Mouse (Mus musculus) activated CD4-positive, CD25-positive, alpha-beta regulatory T cell (primary cell): ENCODE results near the gene Speer4f2. TPM values are rescaled to one million over a fixed set of nuclear protein-coding genes. Genes with fewer than 3 reads are reported as not detected.

Source experiments
- polyA plus RNA-seq, 2 experiments: library from polyadenylated mRNA; unstranded; fragments of 100-300 nt; shearing (Covaris generic); gene quantifications; one replicate each; pipeline ENCODE4 v1.2.1; 2017

Gene Speer4f2
- polyA plus RNA-seq = not detected

DNA sequence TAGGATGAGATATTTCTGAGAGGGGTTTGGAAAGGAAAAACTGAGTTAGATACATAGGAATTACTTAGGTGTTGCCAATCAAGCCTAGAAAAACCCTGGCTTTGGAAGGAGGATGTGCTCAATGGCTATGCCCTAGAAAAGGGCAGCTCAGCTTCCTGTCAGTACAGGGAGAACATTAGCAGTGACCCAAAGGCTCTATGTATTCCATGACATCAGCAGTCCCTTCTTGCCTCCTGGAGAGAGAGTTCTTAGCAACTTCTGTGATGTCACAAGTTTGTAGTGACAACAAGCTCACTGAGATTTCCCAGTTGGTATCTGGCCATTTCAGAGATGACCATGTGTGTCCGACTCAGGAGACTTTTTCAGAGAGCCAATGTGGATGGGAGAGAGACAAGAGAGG is at the start of gene Speer4f2:
Gene Speer4f2, plus strand, starts transcription at position 301 of the 400 bp plus-strand sequence.

Other genes starting within 250 kb of the Speer4f2 start
- gene Speer4f1, start 102.9 kb downstream of the Speer4f2 start, polyA plus RNA-seq = not detected
- under 1 TPM in 1 of 2 experiments, not detected in 1; 0.16 TPM for gene Sema3c, start 201.1 kb downstream of the Speer4f2 start, polyA plus RNA-seq